Mouse (Mus musculus) MEL (cell line): Measurements from ENCODE around the gene Cdh5. TPM values are rescaled to one million over a fixed set of nuclear protein-coding genes. Genes with fewer than 3 reads are reported as not detected.

Source experiments
- DNase-seq: peaks from one replicate; pipeline ENCODE4 v3.0.0; 2011; ENCODE audit warnings: low read depth, low spot score
- H3K27ac ChIP-seq: 2 replicates; pipeline ENCODE4 v1.5.1; 2012; ENCODE audit warnings: low read depth, mild to moderate bottlenecking, control low read depth, low read length, moderate library complexity; ENCODE audit not compliant: control insufficient read depth
- H3K27me3 ChIP-seq, 2 experiments: fragments of 150-350 bp in 1 of 2; sonication (generic) in 1 of 2; 2 replicates each; pipeline ENCODE4 v1.6.1; 2012; ENCODE audit warnings: low read length in 2 of 2, mild to moderate bottlenecking in 2 of 2, improper control_type of control experiment in 1 of 2, moderate library complexity in 1 of 2; ENCODE audit not compliant: insufficient read depth in 2 of 2, control insufficient read depth in 1 of 2
- H3K36me3 ChIP-seq, 2 experiments: 2 replicates each; pipeline ENCODE4 v1.6.1; 2012 to 2014; ENCODE audit warnings: low read length in 2 of 2, improper control_type of control experiment in 1 of 2, inconsistent platforms in 1 of 2, mild to moderate bottlenecking in 1 of 2; ENCODE audit not compliant: insufficient read depth in 2 of 2, control insufficient read depth in 1 of 2
- H3K4me1 ChIP-seq, 2 experiments: fragments of 150-350 bp in 1 of 2; sonication (generic) in 1 of 2; 2 replicates each; pipeline ENCODE4 v1.6.1; 2012; ENCODE audit warnings: low read length in 2 of 2, improper control_type of control experiment in 1 of 2, mild to moderate bottlenecking in 1 of 2; ENCODE audit not compliant: insufficient read depth in 2 of 2, control insufficient read depth in 1 of 2
- H3K4me3 ChIP-seq, 2 experiments: fragments of 150-350 bp in 1 of 2; sonication (generic) in 1 of 2; 2 replicates each; pipeline ENCODE4 v1.5.1; 2012; ENCODE audit warnings: low read depth in 2 of 2, low read length in 2 of 2, mild to moderate bottlenecking in 2 of 2, moderate library complexity in 2 of 2, control low read depth in 1 of 2, improper control_type of control experiment in 1 of 2; ENCODE audit not compliant: control insufficient read depth in 1 of 2, insufficient read depth in 1 of 2
- H3K79me2 ChIP-seq: 2 replicates; pipeline ENCODE4 v1.6.1; 2012; ENCODE audit warnings: mild to moderate bottlenecking, low read length, moderate library complexity; ENCODE audit not compliant: control insufficient read depth, poor library complexity, insufficient read depth
- H3K9ac ChIP-seq: 2 replicates; pipeline ENCODE4 v1.6.1; 2012; ENCODE audit warnings: low read depth, mild to moderate bottlenecking, control low read depth, low read length, moderate library complexity; ENCODE audit not compliant: control insufficient read depth, poor library complexity, severe bottlenecking
- H3K9me3 ChIP-seq: fragments of 150-350 bp; sonication (generic); replicated peaks from 2 replicates; pipeline ENCODE4 v1.6.1; 2012; ENCODE audit warnings: mild to moderate bottlenecking, low read length, improper control_type of control experiment, moderate library complexity; ENCODE audit not compliant: insufficient read depth
- ETS1 ChIP-seq: IDR thresholded peaks from 2 replicates; pipeline ENCODE4 v1.6.1; 2012; ENCODE audit warnings: low read depth, mild to moderate bottlenecking, inconsistent platforms, low read length, improper control_type of control experiment, moderate library complexity
- GABPA ChIP-seq: IDR thresholded peaks from 2 replicates; pipeline ENCODE4 v1.6.1; 2012; ENCODE audit warnings: low read depth, mild to moderate bottlenecking, inconsistent platforms, low read length, improper control_type of control experiment, moderate library complexity
- JUND ChIP-seq: IDR thresholded peaks from 2 replicates; pipeline ENCODE4 v1.6.1; 2011; ENCODE audit warnings: low read depth, mild to moderate bottlenecking, improper control_type of control experiment, low read length
- KAT2A ChIP-seq: conservative IDR thresholded peaks from 2 replicates; pipeline ENCODE4 v1.6.1; 2012; ENCODE audit warnings: low read depth, low read length, improper control_type of control experiment, inconsistent platforms
- MAFK ChIP-seq: IDR thresholded peaks from 2 replicates; pipeline ENCODE4 v1.6.1; 2011; ENCODE audit warnings: low read depth, mild to moderate bottlenecking, low read length, improper control_type of control experiment, borderline replicate concordance
- MYB ChIP-seq: IDR thresholded peaks from 2 replicates; pipeline ENCODE4 v1.6.1; 2011; ENCODE audit warnings: mild to moderate bottlenecking, low read depth, low read length, improper control_type of control experiment
- NELFE ChIP-seq: IDR thresholded peaks from 2 replicates; pipeline ENCODE4 v1.6.1; 2011; ENCODE audit warnings: low read depth, low read length, improper control_type of control experiment
- POLR2A ChIP-seq, 2 experiments: IDR thresholded peaks; 2 replicates each; pipeline ENCODE4 v1.6.1; 2011 to 2012; ENCODE audit warnings: low read length in 2 of 2, mild to moderate bottlenecking in 2 of 2, control low read depth in 1 of 2, improper control_type of control experiment in 1 of 2, low read depth in 1 of 2, moderate library complexity in 1 of 2; ENCODE audit not compliant: control insufficient read depth in 1 of 2, insufficient read depth in 1 of 2, poor library complexity in 1 of 2
- POLR2AphosphoS2 ChIP-seq: IDR thresholded peaks from 2 replicates; pipeline ENCODE4 v1.6.1; 2011; ENCODE audit warnings: low read length, improper control_type of control experiment
- RCOR1 ChIP-seq: IDR thresholded peaks from 2 replicates; pipeline ENCODE4 v1.6.1; 2012; ENCODE audit warnings: low read depth, mild to moderate bottlenecking, inconsistent platforms, low read length, improper control_type of control experiment
- TCF12 ChIP-seq: IDR thresholded peaks from 2 replicates; pipeline ENCODE4 v1.6.1; 2014; ENCODE audit warnings: low read depth, mild to moderate bottlenecking, inconsistent platforms, low read length, improper control_type of control experiment, moderate library complexity
- ZC3H11A ChIP-seq: IDR thresholded peaks from 2 replicates; pipeline ENCODE4 v1.6.1; 2012; ENCODE audit warnings: low read depth, mild to moderate bottlenecking, inconsistent platforms, low read length, improper control_type of control experiment
- ZMIZ1 ChIP-seq: IDR thresholded peaks from 2 replicates; pipeline ENCODE4 v1.6.1; 2012; ENCODE audit warnings: low read depth, mild to moderate bottlenecking, inconsistent platforms, low read length, improper control_type of control experiment, moderate library complexity
- polyA plus RNA-seq, 2 experiments: library from polyadenylated mRNA; stranded (reverse) in 1 of 2; unstranded in 1 of 2; fragments of >175 nt in 1 of 2; fragments of >200 nt in 1 of 2; gene quantifications; 2 replicates each; pipeline versions ENCODE4 v1.2.1 to v1.2.4; 2012; ENCODE audit warnings: low replicate concordance in 2 of 2, low read depth in 1 of 2; ENCODE audit not compliant: insufficient read length in 2 of 2, insufficient read depth in 1 of 2, missing spikeins in 1 of 2
- total RNA-seq: library from RNA; depleted of rRNA; stranded (reverse); fragments of 300-350 nt; gene quantifications from 2 replicates; pipeline ENCODE4 v1.2.3, GENCODE M21; 2012

The Cdh5 gene
- total and polyA plus RNA-seq, 3 experiments: not detected

GRCm38 (mm10) chr8:104160731-104161130 lies 59.3 kb downstream of the Cdh5 start:
- no peak for DNase-seq
- Histone ChIP-seq H3K4me1 (no peaks in the 10 kb centered on the region), H3K36me3 (no peaks in the 10 kb centered on the region), H3K27ac (no peak overlapping the region), H3K27me3 (no peaks in the 10 kb centered on the region), H3K9ac (no peak overlapping the region), H3K79me2 (no peaks in the 10 kb centered on the region), H3K9me3 (no peaks in the 10 kb centered on the region), H3K4me3 (no peak overlapping the region)
- TF ChIP-seq JUND (no peak), ETS1 (no peak), GABPA (no peak)

GRCm38 (mm10) chr8:104169461-104169860 lies 68.0 kb downstream of the Cdh5 start:
- H3K4me1 ChIP-seq: no peaks in the 10 kb centered on the region
- no peak overlapping the region for H3K27ac ChIP-seq
- no peak overlapping the region for H3K4me3 ChIP-seq
- TF ChIP-seq POLR2A (IDR thresholded peaks at IDR 0.05; ENCODE audit: control insufficient read depth in 1 of 2, insufficient read depth in 1 of 2, low read depth in 1 of 2, low read length in 2 of 2, poor library complexity in 1 of 2): no peak
- no peak for TF ChIP-seq MYB
- TF ChIP-seq NELFE: no peak
- TF ChIP-seq TCF12: no peak
- TF ChIP-seq ZC3H11A: no peak
- TF ChIP-seq ZMIZ1: no peak
- no peak for TF ChIP-seq ETS1
- no peaks in the 10 kb centered on the region for H3K36me3 ChIP-seq
- DNase-seq: no peak
- H3K27me3 ChIP-seq: no peaks in the 10 kb centered on the region
- no peaks in the 10 kb centered on the region for H3K79me2 ChIP-seq
- H3K9ac ChIP-seq: no peak overlapping the region
- H3K9me3 ChIP-seq: no peaks in the 10 kb centered on the region

GRCm38 (mm10) chr8:104170118-104171049 lies 69.0 kb downstream of the Cdh5 start, which contains the start of gene Bean1:
TSS of gene Bean1 (plus strand) at chr8:104170442.
- DNase-seq: no peak
- Histone ChIP-seq H3K9ac (no peak within 1 kb of the TSS), H3K79me2 (no peaks in the 10 kb centered on the region), H3K36me3 (no peaks in the 10 kb centered on the region), H3K27ac (no peak within 1 kb of the TSS), H3K27me3 (no peaks in the 10 kb centered on the region), H3K4me1 (no peaks in the 10 kb centered on the region), H3K9me3 (no peaks in the 10 kb centered on the region), H3K4me3 (no peak within 1 kb of the TSS)
- no peak for TF ChIP-seq KAT2A
- TF ChIP-seq MYB: no peak
- no peak for TF ChIP-seq MAFK
- no peak for TF ChIP-seq RCOR1
- no peak for TF ChIP-seq POLR2AphosphoS2
